Mouse (Mus musculus) liver, adult 2 months (tissue): ENCODE results near the gene Mvd. TPM values are rescaled to one million over a fixed set of nuclear protein-coding genes. Genes with fewer than 3 reads are reported as not detected.

Source experiments
- DNase-seq: peaks from one replicate; pipeline ENCODE4 v3.0.0-alpha.2; 2011; ENCODE audit warnings: low read depth, low spot score; ENCODE audit errors: extremely low read depth
- H3K27ac ChIP-seq: fragments of 200-500 bp; replicated peaks from 2 replicates; pipeline ENCODE4 v1.5.1; 2012; ENCODE audit warnings: low read depth, mild to moderate bottlenecking, control low read depth, inconsistent platforms, low read length; ENCODE audit not compliant: insufficient read depth
- H3K27me3 ChIP-seq: fragments of 200-500 bp; 2 replicates; pipeline ENCODE4 v1.6.1; 2012; ENCODE audit warnings: mild to moderate bottlenecking, moderate library complexity, low read length, inconsistent platforms; ENCODE audit not compliant: control insufficient read depth, insufficient read depth
- H3K36me3 ChIP-seq: fragments of 200-500 bp; 2 replicates; pipeline ENCODE4 v1.6.1; 2012; ENCODE audit warnings: low read length, inconsistent platforms; ENCODE audit not compliant: control insufficient read depth, insufficient read depth
- H3K4me1 ChIP-seq: fragments of 200-500 bp; 2 replicates; pipeline ENCODE4 v1.6.1; 2011; ENCODE audit warnings: low read length; ENCODE audit not compliant: control insufficient read depth, insufficient read depth
- H3K4me3 ChIP-seq: fragments of 200-500 bp; 2 replicates; pipeline ENCODE4 v1.5.1; 2011; ENCODE audit warnings: low read depth, mild to moderate bottlenecking, control low read depth, low read length, moderate library complexity; ENCODE audit not compliant: insufficient read depth
- H3K79me2 ChIP-seq: fragments of 200-500 bp; 2 replicates; pipeline ENCODE4 v1.6.1; 2012; ENCODE audit warnings: inconsistent platforms, mild to moderate bottlenecking, low read length, moderate library complexity; ENCODE audit not compliant: control insufficient read depth, insufficient read depth
- H3K9ac ChIP-seq: fragments of 200-500 bp; 2 replicates; pipeline ENCODE4 v1.6.1; 2012; ENCODE audit warnings: low read depth, mild to moderate bottlenecking, control low read depth, inconsistent platforms, low read length
- CTCF ChIP-seq: fragments of 200-500 bp; IDR thresholded peaks from 2 replicates; pipeline ENCODE4 v1.5.1; 2011; ENCODE audit warnings: low read depth, low read length, control low read depth
- POLR2A ChIP-seq: fragments of 200-500 bp; IDR thresholded peaks from 2 replicates; pipeline ENCODE4 v1.6.1; 2011; ENCODE audit warnings: low read length, control low read depth; ENCODE audit not compliant: insufficient read depth; ENCODE audit errors: extremely low read depth
- WGBS: fragments of 180-500 bp; shearing (Covaris S2); methylation state at CpG from one replicate; pipeline ENCODE4 v1.1.7; 2018; 5-methylcytosine and 5-hydroxymethylcytosine counted together
- polyA plus RNA-seq: library from polyadenylated mRNA; depleted of rRNA; stranded (reverse); fragments of >200 nt; gene quantifications from 2 replicates; pipeline ENCODE4 v1.2.3, GENCODE M21; 2012
- total RNA-seq: library from RNA; depleted of rRNA; stranded (reverse); fragments of >200 nt; gene quantifications from 2 replicates; pipeline ENCODE4 v1.2.3, GENCODE M21; 2014

Mvd gene
- total and polyA plus RNA-seq, 2 experiments: 20.9 to 68.7 TPM

- 36% methylated on average over 6 of the region's 6 CpGs for WGBS
- H3K79me2 ChIP-seq: peaks cover 5% of the 10 kb centered on the region; the same call in 1 of the 2 replicates
- no peak overlapping the region for H3K27ac ChIP-seq
- DNase-seq: no peak
- H3K27me3 ChIP-seq: no peaks in the 10 kb centered on the region
- TF ChIP-seq POLR2A (no peak), CTCF (no peak)
- no peak overlapping the region for H3K9ac ChIP-seq
- H3K4me3 ChIP-seq: no peak overlapping the region
- H3K36me3 ChIP-seq: no peaks in the 10 kb centered on the region
- H3K4me1 ChIP-seq: peaks cover 7% of the 10 kb centered on the region
These were observed 26.2 kb upstream of the Mvd start for GRCm38 (mm10) chr8:122469407-122469806.

DNA sequence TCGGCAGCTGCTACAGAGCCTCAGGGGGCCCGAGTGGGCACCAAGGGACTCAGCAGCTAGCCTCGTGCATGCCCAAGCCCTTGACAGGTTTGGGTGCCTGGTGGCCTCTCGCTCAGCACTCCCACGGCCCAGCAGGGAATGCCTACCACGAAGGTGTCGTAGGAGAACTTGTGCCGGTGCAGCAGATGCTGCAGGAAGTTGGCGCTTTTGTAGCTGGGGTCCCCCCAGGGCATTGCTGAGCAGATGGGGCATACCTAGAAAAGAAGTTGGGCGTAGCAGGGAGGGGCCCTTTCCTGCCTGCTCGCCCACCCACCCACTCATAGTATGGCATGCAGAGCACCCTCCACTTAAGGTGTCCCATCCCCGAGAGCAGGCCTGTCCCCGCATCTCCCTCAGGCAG is 24.6 kb upstream of the Mvd start:
- Histone ChIP-seq H3K36me3 (no peaks in the 10 kb centered on the region), H3K79me2 (no peaks in the 10 kb centered on the region), H3K4me1 (peaks cover 13% of the 10 kb centered on the region), H3K27ac (no peak overlapping the region), H3K27me3 (no peaks in the 10 kb centered on the region), H3K4me3 (no peak overlapping the region), H3K9ac (no peak overlapping the region)
- DNase-seq: no peak
- WGBS: 94% methylated on average over 13 of the region's 13 CpGs
- TF ChIP-seq CTCF (no peak), POLR2A (no peak)

DNA sequence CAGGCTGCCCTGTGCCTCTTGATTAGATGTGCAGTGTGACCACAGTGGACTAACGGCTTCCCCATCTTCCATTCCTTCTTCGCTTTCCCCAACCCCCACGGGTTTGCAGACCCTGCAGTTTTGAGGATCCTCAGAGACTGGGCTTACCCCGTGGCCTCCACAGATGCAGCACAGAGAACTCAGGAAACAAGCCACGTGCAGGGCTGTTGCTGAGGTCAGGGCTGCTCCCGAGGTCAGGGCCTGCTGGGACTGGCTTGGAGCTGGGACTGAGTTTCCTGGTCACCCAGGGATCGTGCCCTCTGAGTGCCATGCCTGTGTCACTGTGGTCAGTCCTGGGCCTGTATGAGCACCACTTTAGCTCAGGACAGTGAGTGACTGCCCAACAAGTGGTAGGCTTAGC is 21.8 kb upstream of the Mvd start:
- no peak for TF ChIP-seq POLR2A
- TF ChIP-seq CTCF: no peak
- H3K36me3 ChIP-seq: no peaks in the 10 kb centered on the region
- peaks cover 22% of the 10 kb centered on the region for H3K4me1 ChIP-seq
- no peak overlapping the region for H3K4me3 ChIP-seq
- no peak overlapping the region for H3K27ac ChIP-seq
- no peaks in the 10 kb centered on the region for H3K79me2 ChIP-seq
- H3K27me3 ChIP-seq: no peaks in the 10 kb centered on the region
- H3K9ac ChIP-seq: no peak overlapping the region
- DNase-seq: peak; percentile 45
- WGBS: 31% methylated on average over 7 of the region's 7 CpGs

- H3K36me3 ChIP-seq: no peaks in the 10 kb centered on the region
- no peaks in the 10 kb centered on the region for H3K27me3 ChIP-seq
- no peak overlapping the region for H3K27ac ChIP-seq
- 33% methylated on average over 12 of the region's 12 CpGs for WGBS
- peaks cover 17% of the 10 kb centered on the region for H3K4me1 ChIP-seq
- H3K4me3 ChIP-seq: no peak overlapping the region
- no peak for TF ChIP-seq POLR2A
- TF ChIP-seq CTCF: no peak
- H3K79me2 ChIP-seq: no peaks in the 10 kb centered on the region
- no peak overlapping the region for H3K9ac ChIP-seq
- peak; percentile 74 for DNase-seq
These were observed 20.7 kb upstream of the Mvd start for GRCm38 (mm10) chr8:122463651-122464640.

DNA sequence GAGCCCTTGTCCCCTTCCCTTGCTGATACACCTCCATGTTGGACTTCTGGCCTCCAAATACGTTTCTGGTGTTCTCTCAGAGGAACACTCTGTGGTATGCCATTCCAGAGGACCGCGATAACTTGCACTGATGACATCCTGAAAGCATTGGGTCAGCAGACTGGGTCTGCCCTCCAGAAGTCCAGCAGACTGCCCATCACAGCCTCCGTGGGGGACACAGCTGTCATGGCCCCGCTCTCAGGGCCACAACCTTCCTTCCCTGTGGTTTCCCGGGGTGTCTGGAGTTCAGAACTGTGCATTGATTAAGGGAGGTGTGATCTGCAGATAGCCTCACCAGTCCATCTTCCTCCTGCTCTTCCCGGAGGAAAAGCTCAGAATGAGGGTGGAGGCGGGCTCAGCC is 19.3 kb upstream of the Mvd start:
- whole genome bisulfite sequencing: 78% methylated on average over 8 of the region's 8 CpGs
- H3K4me1 ChIP-seq: peaks cover 17% of the 10 kb centered on the region

GRCm38 (mm10) chr8:122461473-122462148 is 18.4 kb upstream of the Mvd start:
- Histone ChIP-seq H3K27me3 (no peaks in the 10 kb centered on the region), H3K27ac (no peak overlapping the region), H3K4me1 (peaks cover 17% of the 10 kb centered on the region), H3K4me3 (no peak overlapping the region), H3K79me2 (no peaks in the 10 kb centered on the region), H3K9ac (no peak overlapping the region), H3K36me3 (no peaks in the 10 kb centered on the region)
- WGBS: 80% methylated on average over 11 of the region's 11 CpGs
- DNase-seq: no peak
- TF ChIP-seq POLR2A (no peak), CTCF (no peak)

More for the DNA sequence above, 19.3 kb upstream of the Mvd start:
- no peak overlapping the region for H3K27ac ChIP-seq
- DNase-seq: no peak
- no peak overlapping the region for H3K4me3 ChIP-seq
- no peak overlapping the region for H3K9ac ChIP-seq
- no peaks in the 10 kb centered on the region for H3K79me2 ChIP-seq
- TF ChIP-seq CTCF (no peak), POLR2A (no peak)
- no peaks in the 10 kb centered on the region for H3K36me3 ChIP-seq
- no peaks in the 10 kb centered on the region for H3K27me3 ChIP-seq
